Comparison of ENCODE assay signal across 21 mouse cellular contexts in the genomic region with DNA sequence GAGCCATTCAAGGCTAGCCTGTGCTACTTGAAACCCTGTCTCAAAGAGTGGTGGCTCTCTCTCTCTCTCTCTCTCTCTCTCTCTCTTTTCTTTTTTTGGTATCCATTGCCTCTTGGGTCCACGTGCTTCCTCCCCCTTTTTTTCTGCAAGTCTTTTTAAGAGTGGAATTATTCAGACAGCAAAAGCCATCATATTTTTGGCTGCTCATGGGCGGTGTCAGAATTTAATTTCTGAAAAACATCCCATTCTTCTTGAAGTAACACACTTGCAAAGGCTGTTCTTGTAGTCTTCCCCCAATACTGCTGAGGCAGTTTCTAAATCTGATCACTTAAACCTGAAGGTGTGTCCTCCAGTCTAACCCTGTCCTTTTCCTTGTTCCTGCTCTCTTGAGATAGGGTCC. TPM values are rescaled to one million over a fixed set of nuclear protein-coding genes. Genes with fewer than 3 reads are reported as not detected.
DNase-seq lines count a peak whose midpoint lies in the region; TF ChIP-seq lines count a peak whose summit lies in the region.
"Had no signal": no experiment of that assay in that cellular context is flagged by ENCODE, and none has a peak within 500 bp of the region (broad histone marks: within the 10 kb centered on the region; RNA-seq: fewer than 3 reads in every experiment).

No protein-coding gene starts in this region.

- TF ChIP-seq POLR2A in cortical plate, adult 2 months (IDR thresholded peaks at IDR 0.05; ENCODE audit: extremely low read depth, insufficient read depth, low read length): no peak

- H3K27ac ChIP-seq in cortical plate, adult 2 months (ENCODE audit: insufficient read depth, low read length): peak overlapping the region; percentile 91
- H3K27ac ChIP-seq: embryonic facial prominence, embryonic 13.5 days; forebrain, embryonic 12.5 days; heart, embryonic 10.5 days; hindbrain, embryonic 12.5 days had no signal

- no peak for TF ChIP-seq CTCF in cortical plate, adult 2 months (IDR thresholded peaks at IDR 0.05; ENCODE audit: extremely low read depth, insufficient read depth, low read length)

- no peak overlapping the region for H3K4me3 ChIP-seq in cortical plate, adult 2 months (ENCODE audit: insufficient read depth, low read length)
- H3K4me3 ChIP-seq: embryonic facial prominence, embryonic 13.5 days; forebrain, embryonic 12.5 days; heart, embryonic 10.5 days; hindbrain, embryonic 12.5 days had no signal

- H3K4me1 ChIP-seq in cortical plate, adult 2 months (ENCODE audit: control insufficient read depth, insufficient read depth, low read length): peaks cover 20% of the 10 kb centered on the region
- H3K4me1 ChIP-seq: embryonic facial prominence, embryonic 13.5 days; hindbrain, embryonic 12.5 days had no signal

- DNase-seq in right cerebral cortex, adult 18-20 months: peak; percentile 75
- no peak for DNase-seq in right cerebral cortex, postnatal 4 days
- DNase-seq in left cerebral cortex, adult 9 months (ENCODE audit: low spot score in 2 of 2): peak; percentile 56 to 63
- peak; percentile 93 for DNase-seq in telencephalon, adult 2 months (ENCODE audit: low read depth, low spot score)
- DNase-seq in T-cell, adult 2 months (ENCODE audit: low spot score): no peak
- DNase-seq in lung, postnatal 14 days: no peak
- DNase-seq: adrenal gland, adult 2 months; adrenal gland, postnatal 36 days; cerebellum, adult 11 months; cerebellum, adult 9-10 months; cerebellum, postnatal 25 days; gastrocnemius, postnatal 10 days; heart, adult 18-20 months; heart, postnatal 10 days; heart, postnatal 4 days had no signal

RNA-seq across cellular contexts. Expression of a gene that starts 4.4 kb away (rescaled TPM):
- 68.5 and 70.7 TPM in 2 replicates for polyA plus RNA-seq in cortical plate, adult 2 months (2012; rRNA removed)

RNA-seq across cellular contexts. Expression of a gene that starts 51.5 kb away (rescaled TPM):
- 4.5 and 5.1 TPM in 2 replicates for polyA plus RNA-seq in cortical plate, adult 2 months (2012; rRNA removed)
- polyA plus RNA-seq: G1E had no signal

Comparison
In these comparisons a context has a peak if more than half of its experiments do, and no peak if none do; other contexts are left out.
1. DNase-seq: peak in right cerebral cortex, adult 18-20 months (single experiment), left cerebral cortex, adult 9 months (2 of 2) and telencephalon, adult 2 months (single experiment); none in right cerebral cortex, postnatal 4 days (single experiment), T-cell, adult 2 months (single experiment) and lung, postnatal 14 days (single experiment).